Mouse (Mus musculus): ENCODE data around the gene Osbp2. TPM values are rescaled to one million over a fixed set of nuclear protein-coding genes. Genes with fewer than 3 reads are reported as not detected.

Gene Osbp2
- polyA plus RNA-seq, 1 experiment from 2014 or later, result 0.09 TPM

Other genes with a start within 250 kb of the Osbp2 start
- 5.8 and 6.0 TPM in 2 replicates for gene Morc2a, start 214.7 kb downstream of the Osbp2 start, polyA plus RNA-seq (2015; fragmentation: Nextera tagmentation; extraction: Ambion mirVana)
- gene 4921536K21Rik, start 31.2 kb upstream of the Osbp2 start, polyA plus RNA-seq (2015; fragmentation: Nextera tagmentation; extraction: Ambion mirVana), result 0.06 TPM in 1 of 2 replicates, not detected in the other
- gene Dusp18, start 31.3 kb upstream of the Osbp2 start, polyA plus RNA-seq (2015; fragmentation: Nextera tagmentation; extraction: Ambion mirVana), result 0.22 and 0.28 TPM in 2 replicates
- gene Slc35e4, start 50.8 kb upstream of the Osbp2 start, polyA plus RNA-seq (2015; fragmentation: Nextera tagmentation; extraction: Ambion mirVana), result 0.25 and 0.51 TPM in 2 replicates
- gene Tcn2, start 68.3 kb upstream of the Osbp2 start, polyA plus RNA-seq (2015; fragmentation: Nextera tagmentation; extraction: Ambion mirVana), result 34.8 and 37.3 TPM in 2 replicates
- gene Pes1, start 100.1 kb upstream of the Osbp2 start, polyA plus RNA-seq (2015; fragmentation: Nextera tagmentation; extraction: Ambion mirVana), result 32.4 and 37.9 TPM in 2 replicates
- gene 4930556J24Rik, start 112.9 kb upstream of the Osbp2 start, polyA plus RNA-seq (2015; fragmentation: Nextera tagmentation; extraction: Ambion mirVana), result 0.07 and 0.12 TPM in 2 replicates
- gene Gal3st1, start 119.7 kb upstream of the Osbp2 start, polyA plus RNA-seq (2015; fragmentation: Nextera tagmentation; extraction: Ambion mirVana), result 1.0 and 2.1 TPM in 2 replicates
- 4.7 and 6.3 TPM in 2 replicates for gene Sec14l4, start 167.6 kb upstream of the Osbp2 start, polyA plus RNA-seq (2015; fragmentation: Nextera tagmentation; extraction: Ambion mirVana)
- gene Sec14l3, start 200.9 kb upstream of the Osbp2 start, polyA plus RNA-seq (2015; fragmentation: Nextera tagmentation; extraction: Ambion mirVana), result not detected in 2 replicates
- 17.9 and 19.7 TPM in 2 replicates for gene Mtfp1, start 231.5 kb upstream of the Osbp2 start, polyA plus RNA-seq (2015; fragmentation: Nextera tagmentation; extraction: Ambion mirVana)

Data from liver, embryonic 16.5 days (tissue).